Mouse (Mus musculus): ENCODE measurements around the gene Plk2. TPM values are rescaled to one million over a fixed set of nuclear protein-coding genes. Genes with fewer than 3 reads are reported as not detected.
A peak's percentile ranks its signal among the peaks of the same experiment; 100 is the strongest.
"Not testable (repeated sequence)": the region's sequence is repeated elsewhere in the genome, so short reads cannot be mapped to it uniquely, and the experiment has no call there.

Gene Plk2
- polyA plus RNA-seq, 1 experiment from 2014 or later = 265 TPM

- H3K4me2 ChIP-seq; H3K4me3 ChIP-seq (ENCODE audit: low read depth, low read length); H3K9ac ChIP-seq; H3K4me1 ChIP-seq (ENCODE audit: insufficient read depth); H3K36me3 ChIP-seq (ENCODE audit: insufficient read depth); H3K27ac ChIP-seq (ENCODE audit: low read depth); H3K9me3 ChIP-seq (ENCODE audit: low read depth, low read length); H3K27me3 ChIP-seq (ENCODE audit: insufficient read depth, low read length): not testable (repeated sequence)
- TF ChIP-seq CTCF (IDR thresholded peaks at IDR 0.05; ENCODE audit: low read depth) = peak; percentile 100
- DNase-seq (peak; percentile 79), ATAC-seq (ENCODE audit: insufficient read depth) (peak; percentile 38; the same call in 1 of the 2 replicates)
- WGBS = 51% methylated on average over 6 of the region's 6 CpGs
Observed at GRCm38 (mm10) chr13:110368556-110369040, 26.2 kb upstream of the Plk2 start.

- no peak overlapping the region for H3K4me2 ChIP-seq
- H3K4me1 ChIP-seq (ENCODE audit: insufficient read depth) = no peaks in the 10 kb centered on the region
- no peak overlapping the region for H3K9ac ChIP-seq
- WGBS = 85% methylated on average over 1 of the region's 1 CpGs
- no peak overlapping the region for H3K4me3 ChIP-seq (ENCODE audit: low read depth, low read length)
- H3K9me3 ChIP-seq (ENCODE audit: low read depth, low read length) = no peaks in the 10 kb centered on the region
- no peaks in the 10 kb centered on the region for H3K36me3 ChIP-seq (ENCODE audit: insufficient read depth)
- ATAC-seq (ENCODE audit: insufficient read depth) (no peak), DNase-seq (no peak)
- TF ChIP-seq CTCF (IDR thresholded peaks at IDR 0.05; ENCODE audit: low read depth) = no peak
- no peak overlapping the region for H3K27ac ChIP-seq (ENCODE audit: low read depth)
- no peaks in the 10 kb centered on the region for H3K27me3 ChIP-seq (ENCODE audit: insufficient read depth, low read length)
Observed at GRCm38 (mm10) chr13:110369673-110370072, 25.2 kb upstream of the Plk2 start.

GRCm38 (mm10) chr13:110382447-110382901 is 12.4 kb upstream of the Plk2 start:
- H3K4me3 ChIP-seq (ENCODE audit: low read depth, low read length) = no peak overlapping the region
- H3K27me3 ChIP-seq (ENCODE audit: insufficient read depth, low read length) = no peaks in the 10 kb centered on the region
- peak; percentile 82 for TF ChIP-seq CTCF (IDR thresholded peaks at IDR 0.05; ENCODE audit: low read depth)
- no peak overlapping the region for H3K9ac ChIP-seq
- no peaks in the 10 kb centered on the region for H3K4me1 ChIP-seq (ENCODE audit: insufficient read depth)
- WGBS = 18% methylated on average over 5 of the region's 5 CpGs
- no peak overlapping the region for H3K4me2 ChIP-seq
- no peaks in the 10 kb centered on the region for H3K9me3 ChIP-seq (ENCODE audit: low read depth, low read length)
- no peak overlapping the region for H3K27ac ChIP-seq (ENCODE audit: low read depth)
- no peaks in the 10 kb centered on the region for H3K36me3 ChIP-seq (ENCODE audit: insufficient read depth)
- ATAC-seq (ENCODE audit: insufficient read depth) = peak; percentile 54
- DNase-seq = peak; percentile 90

- no peak overlapping the region for H3K27ac ChIP-seq (ENCODE audit: low read depth)
- WGBS = 61% methylated on average over 6 of the region's 6 CpGs
- no peak for TF ChIP-seq CTCF (IDR thresholded peaks at IDR 0.05; ENCODE audit: low read depth)
Observed at GRCm38 (mm10) chr13:110384514-110384913, 10.3 kb upstream of the Plk2 start.

GRCm38 (mm10) chr13:110392210-110392609 is 2.6 kb upstream of the Plk2 start:
- Histone ChIP-seq H3K27ac (ENCODE audit: low read depth) (no peak overlapping the region), H3K4me1 (ENCODE audit: insufficient read depth) (no peaks in the 10 kb centered on the region), H3K36me3 (ENCODE audit: insufficient read depth) (peaks cover 13% of the 10 kb centered on the region), H3K9me3 (ENCODE audit: low read depth, low read length) (peaks cover 8% of the 10 kb centered on the region; the same call in 1 of the 2 replicates), H3K27me3 (ENCODE audit: insufficient read depth, low read length) (no peaks in the 10 kb centered on the region), H3K4me3 (ENCODE audit: low read depth, low read length) (no peak overlapping the region), H3K9ac (no peak overlapping the region), H3K4me2 (no peak overlapping the region)
- peak; percentile 87 for TF ChIP-seq CTCF (IDR thresholded peaks at IDR 0.05; ENCODE audit: low read depth)
- DNase-seq (peak; percentile 96), ATAC-seq (ENCODE audit: insufficient read depth) (no peak)
- WGBS = 14% methylated on average over 8 of the region's 8 CpGs

More at GRCm38 (mm10) chr13:110384514-110384913, 10.3 kb upstream of the Plk2 start:
- Histone ChIP-seq H3K36me3 (ENCODE audit: insufficient read depth) (no peaks in the 10 kb centered on the region), H3K4me2 (no peak overlapping the region), H3K4me1 (ENCODE audit: insufficient read depth) (no peaks in the 10 kb centered on the region), H3K9ac (no peak overlapping the region), H3K4me3 (ENCODE audit: low read depth, low read length) (no peak overlapping the region), H3K27me3 (ENCODE audit: insufficient read depth, low read length) (no peaks in the 10 kb centered on the region), H3K9me3 (ENCODE audit: low read depth, low read length) (peaks cover 4% of the 10 kb centered on the region; the same call in 1 of the 2 replicates)
- DNase-seq (no peak), ATAC-seq (ENCODE audit: insufficient read depth) (no peak)

- H3K9ac ChIP-seq = no peak overlapping the region
- H3K27ac ChIP-seq (ENCODE audit: low read depth) = no peak overlapping the region
- ATAC-seq (ENCODE audit: insufficient read depth) = no peak
- peak; percentile 7 for DNase-seq
- H3K4me3 ChIP-seq (ENCODE audit: low read depth, low read length) = no peak overlapping the region
- TF ChIP-seq CTCF (IDR thresholded peaks at IDR 0.05; ENCODE audit: low read depth) = no peak
- H3K9me3 ChIP-seq (ENCODE audit: low read depth, low read length) = peaks cover 8% of the 10 kb centered on the region; the same call in 1 of the 2 replicates
- H3K27me3 ChIP-seq (ENCODE audit: insufficient read depth, low read length) = no peaks in the 10 kb centered on the region
- no peak overlapping the region for H3K4me2 ChIP-seq
- 43% methylated on average over 3 of the region's 3 CpGs for WGBS
- no peaks in the 10 kb centered on the region; the same call in 1 of the 2 replicates for H3K4me1 ChIP-seq (ENCODE audit: insufficient read depth)
- peaks cover 17% of the 10 kb centered on the region for H3K36me3 ChIP-seq (ENCODE audit: insufficient read depth)
Observed at GRCm38 (mm10) chr13:110392631-110393030, 2.2 kb upstream of the Plk2 start.

- H3K9me3 ChIP-seq (ENCODE audit: low read depth, low read length) = no peaks in the 10 kb centered on the region
- peak overlapping the region; percentile 91 for H3K27ac ChIP-seq (ENCODE audit: low read depth)
- H3K4me2 ChIP-seq = peak overlapping the region; percentile 93
- TF ChIP-seq CTCF (IDR thresholded peaks at IDR 0.05; ENCODE audit: low read depth) = no peak
- H3K4me1 ChIP-seq (ENCODE audit: insufficient read depth) = peaks cover 4% of the 10 kb centered on the region; the same call in 1 of the 2 replicates
- no peaks in the 10 kb centered on the region for H3K27me3 ChIP-seq (ENCODE audit: insufficient read depth, low read length)
- peak overlapping the region; percentile 96 for H3K9ac ChIP-seq
- ATAC-seq (ENCODE audit: insufficient read depth) (peak; percentile 5; the same call in 1 of the 2 replicates), DNase-seq (peak; percentile 62)
- WGBS = under 1% methylated on average over 41 of the region's 41 CpGs
- H3K4me3 ChIP-seq (ENCODE audit: low read depth, low read length) = peak overlapping the region; percentile 88
- H3K36me3 ChIP-seq (ENCODE audit: insufficient read depth) = peaks cover 43% of the 10 kb centered on the region
Observed at GRCm38 (mm10) chr13:110395179-110395794, 441 bp downstream of the Plk2 start.
